Mouse (Mus musculus): ENCODE results near the gene Gm11567.

Gene Gm11567

DNA sequence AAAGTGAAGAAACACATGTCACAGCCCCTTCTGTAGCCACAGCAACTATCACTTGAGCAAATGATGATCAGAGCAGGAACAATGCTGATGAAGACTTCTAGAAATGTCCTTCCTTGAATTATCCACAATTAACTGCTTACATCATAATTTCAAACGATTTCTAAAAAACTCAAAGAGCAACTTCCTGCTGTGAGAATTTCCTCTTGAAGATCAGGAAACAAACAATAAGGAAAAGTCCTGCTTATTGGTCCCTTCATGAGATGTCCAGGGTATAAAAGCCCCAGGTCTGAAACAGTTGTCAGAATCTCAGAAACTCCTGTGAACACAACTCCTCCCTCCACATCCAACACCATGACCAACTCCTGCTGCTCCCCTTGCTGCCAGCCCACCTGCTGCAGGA, at the start of gene Gm11567:
Gm11567 (plus strand) TSS at position 301 of the 400 bp plus-strand sequence.
- WGBS: 58% methylated on average over 1 of the region's 1 CpGs

- 92% methylated on average over 1 of the region's 1 CpGs for WGBS
These were observed 41.0 kb upstream of the Gm11567 start, which contains the start of gene 2300003K06Rik for GRCm38 (mm10) chr11:99837966-99838365. 2300003K06Rik (minus strand) TSS chr11:99838066.

- WGBS: 71% methylated on average over 1 of the region's 1 CpGs
These were observed 36.8 kb upstream of the Gm11567 start for GRCm38 (mm10) chr11:99842185-99842584.

- WGBS: 95% methylated on average over 2 of the region's 2 CpGs
These were observed 32.2 kb upstream of the Gm11567 start for GRCm38 (mm10) chr11:99846746-99847145.

DNA sequence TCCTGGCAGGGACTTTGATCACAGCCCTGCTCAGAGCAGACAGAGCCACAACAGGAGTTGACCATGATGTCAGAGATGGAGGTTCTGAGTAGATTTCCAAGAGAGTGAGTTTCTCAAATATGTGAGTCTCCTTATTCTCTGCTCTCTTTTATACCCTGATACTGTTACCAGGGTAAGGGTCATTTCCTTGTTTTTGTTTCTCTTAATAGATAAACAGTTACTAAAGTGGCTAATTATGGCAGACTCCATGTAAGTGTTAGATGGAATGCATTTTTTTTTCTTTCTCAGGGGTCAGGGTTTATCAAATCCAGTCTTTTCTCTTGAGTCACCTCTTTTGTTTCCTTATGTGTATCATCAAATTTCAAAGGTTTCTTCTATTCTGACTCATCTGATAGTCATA, 27.5 kb upstream of the Gm11567 start, which contains the start of gene Krtap4-16:
Krtap4-16 (minus strand) TSS at position 101 of the 400 bp plus-strand sequence.

DNA sequence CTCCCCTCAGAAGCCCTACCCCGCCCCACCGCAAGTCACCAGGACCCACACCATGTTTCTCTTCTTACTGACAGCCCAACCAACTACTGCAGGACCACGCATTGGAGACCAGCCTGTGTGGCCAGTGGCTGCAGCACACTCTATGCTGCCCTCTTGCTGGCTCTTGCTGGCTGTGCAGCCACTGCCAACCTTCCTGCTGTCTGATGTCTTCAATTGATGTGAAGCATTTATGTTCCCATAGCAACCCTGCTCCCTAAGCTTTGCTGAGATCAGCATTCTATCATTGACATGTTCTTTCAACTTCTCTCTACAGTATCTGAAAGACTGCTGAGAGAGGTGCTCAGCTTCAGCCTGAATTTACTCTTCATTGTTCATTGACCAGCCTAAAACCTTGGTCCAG, 24.9 kb upstream of the Gm11567 start:
- 64% methylated on average over 3 of the region's 3 CpGs for WGBS

DNA sequence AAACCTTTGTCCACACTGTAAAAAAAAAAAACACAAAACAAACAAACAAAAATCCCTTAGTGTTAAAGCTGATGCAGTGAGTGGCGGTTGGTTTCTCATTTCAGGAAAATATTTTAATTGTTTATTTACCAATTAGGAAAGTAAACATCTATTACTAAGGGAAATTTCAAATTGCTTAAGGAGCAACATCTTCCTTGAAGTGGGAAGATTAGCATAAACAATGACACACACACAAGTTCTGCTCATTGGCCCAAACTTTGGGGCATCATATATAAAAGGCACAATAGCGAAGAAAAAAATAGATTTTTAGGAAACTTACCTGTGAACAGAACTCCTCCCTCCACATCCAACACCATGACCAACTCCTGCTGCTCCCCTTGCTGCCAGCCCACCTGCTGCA, 21.4 kb upstream of the Gm11567 start, which contains the start of gene Gm11568:
Gm11568 (plus strand) TSS at position 301 of the 400 bp plus-strand sequence.
- 87% methylated on average over 2 of the region's 2 CpGs for WGBS

- 35% methylated on average over 2 of the region's 2 CpGs for WGBS
These were observed 20.2 kb upstream of the Gm11567 start for GRCm38 (mm10) chr11:99858761-99859160.

DNA sequence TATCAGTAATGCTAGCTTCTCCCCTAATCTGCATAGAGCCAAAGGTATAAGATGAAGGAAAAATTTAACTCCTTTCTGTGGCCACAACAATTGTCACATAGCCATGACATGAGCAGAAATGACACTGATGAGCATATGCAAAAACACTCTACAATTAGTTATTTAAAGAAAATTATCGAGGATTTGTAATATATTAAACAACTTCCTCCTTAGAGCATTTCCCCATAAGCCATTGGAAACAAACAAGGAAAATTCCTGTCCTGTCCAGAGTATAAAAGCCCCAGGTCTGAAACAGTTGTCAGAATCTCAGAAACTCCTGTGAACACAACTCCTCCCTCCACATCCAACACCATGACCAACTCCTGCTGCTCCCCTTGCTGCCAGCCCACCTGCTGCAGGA, 14.8 kb upstream of the Gm11567 start, which contains the start of gene Gm11559:
Gm11559 (plus strand) TSS at position 301 of the 400 bp plus-strand sequence.
- 77% methylated on average over 1 of the region's 1 CpGs for WGBS

DNA sequence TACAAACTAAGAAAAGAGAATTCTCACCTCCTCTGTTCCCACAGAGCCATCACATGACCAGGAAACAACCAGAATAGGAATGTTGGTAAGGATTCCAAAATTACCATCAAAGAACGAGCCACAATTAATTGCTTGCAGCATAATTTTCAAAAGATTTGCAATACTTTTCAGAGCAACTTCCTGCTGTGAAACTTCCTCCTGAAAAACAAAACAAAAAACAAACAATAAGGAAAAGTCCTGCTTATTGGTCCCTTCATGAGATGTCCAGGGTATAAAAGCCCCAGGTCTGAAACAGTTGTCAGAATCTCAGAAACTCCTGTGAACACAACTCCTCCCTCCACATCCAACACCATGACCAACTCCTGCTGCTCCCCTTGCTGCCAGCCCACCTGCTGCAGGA, 5.9 kb upstream of the Gm11567 start, which contains the start of gene Krtap9-1:
Krtap9-1 (plus strand) TSS at position 301 of the 400 bp plus-strand sequence.
- 26% methylated on average over 1 of the region's 1 CpGs for WGBS

DNA sequence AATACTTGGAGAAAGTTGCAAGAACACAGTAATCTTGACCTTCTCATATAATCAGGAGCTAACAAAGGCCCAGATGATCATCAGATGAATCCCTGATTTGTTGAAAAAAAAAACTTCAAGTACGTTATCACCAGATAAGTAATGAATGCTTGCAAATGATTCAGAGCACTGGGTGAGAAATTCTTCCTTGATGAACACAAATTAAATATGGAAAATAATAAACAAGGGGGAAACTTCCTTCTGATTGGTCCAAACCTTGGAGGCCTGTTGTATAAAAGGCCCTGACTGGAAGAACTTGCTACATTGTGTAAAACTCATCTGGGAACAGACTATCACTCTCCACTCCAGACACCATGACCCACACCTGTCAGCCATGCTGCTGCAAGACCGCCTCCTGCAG, 28.6 kb downstream of the Gm11567 start, which contains the start of gene Krtap31-1:
Krtap31-1 (plus strand) TSS at position 301 of the 400 bp plus-strand sequence.
- 88% methylated on average over 2 of the region's 2 CpGs for WGBS

GRCm38 (mm10) chr11:99914451-99914850, 35.5 kb downstream of the Gm11567 start, which contains the start of gene Gm11565:
Gm11565 (plus strand) TSS chr11:99914751.
- 95% methylated on average over 3 of the region's 3 CpGs for WGBS
